Mouse (Mus musculus) ovary, postnatal 36 days (tissue): ENCODE data around the gene Tmem243.
"Not testable (repeated sequence)": the region's sequence is repeated elsewhere in the genome, so short reads cannot be mapped to it uniquely, and the experiment has no call there.

ENCODE experiments used
- DNase-seq: peaks from one replicate; pipeline ENCODE4 v3.0.0; 2022; ENCODE audit warnings: low spot score, mixed read lengths

Gene Tmem243

GRCm38 (mm10) chr5:9107296-9108089 is 7.0 kb downstream of the Tmem243 start:
- DNase-seq = no peak

- DNase-seq = no peak
These were observed 8.0 kb downstream of the Tmem243 start for GRCm38 (mm10) chr5:9108490-9108889.

GRCm38 (mm10) chr5:9109582-9109981 is 9.1 kb downstream of the Tmem243 start:
- DNase-seq = no peak

GRCm38 (mm10) chr5:9111285-9111684 is 10.8 kb downstream of the Tmem243 start:
- DNase-seq = no peak

- no peak for DNase-seq
These were observed 11.3 kb downstream of the Tmem243 start for GRCm38 (mm10) chr5:9111759-9112158.

GRCm38 (mm10) chr5:9114162-9114561 is 13.7 kb downstream of the Tmem243 start:
- DNase-seq = no peak

GRCm38 (mm10) chr5:9124134-9124533 is 23.7 kb downstream of the Tmem243 start:
- no peak for DNase-seq

- no peak for DNase-seq
These were observed 28.1 kb downstream of the Tmem243 start for GRCm38 (mm10) chr5:9128566-9128965.

GRCm38 (mm10) chr5:9131786-9132185 is 31.3 kb downstream of the Tmem243 start:
- DNase-seq = no peak

- no peak for DNase-seq
These were observed 35.1 kb downstream of the Tmem243 start for GRCm38 (mm10) chr5:9135588-9135987.

GRCm38 (mm10) chr5:9140724-9141123 is 40.3 kb downstream of the Tmem243 start:
- DNase-seq = no peak

- DNase-seq = no peak
These were observed 41.9 kb downstream of the Tmem243 start for GRCm38 (mm10) chr5:9142376-9142775.

- no peak for DNase-seq
These were observed 48.9 kb downstream of the Tmem243 start for GRCm38 (mm10) chr5:9149273-9149850.

- no peak for DNase-seq
These were observed 56.3 kb downstream of the Tmem243 start for GRCm38 (mm10) chr5:9156746-9157145.

GRCm38 (mm10) chr5:9157336-9157735 is 56.9 kb downstream of the Tmem243 start:
- no peak for DNase-seq

- no peak for DNase-seq
These were observed 60.5 kb downstream of the Tmem243 start for GRCm38 (mm10) chr5:9160831-9161455.

GRCm38 (mm10) chr5:9161456-9162041 is 61.1 kb downstream of the Tmem243 start, which contains the start of gene Dmtf1:
TSS of gene Dmtf1 (minus strand) at chr5:9161776.
- DNase-seq = peak; percentile 85

GRCm38 (mm10) chr5:9162088-9162487 is 61.6 kb downstream of the Tmem243 start:
- peak; percentile 6 for DNase-seq

GRCm38 (mm10) chr5:9163411-9163810 is 62.9 kb downstream of the Tmem243 start:
- DNase-seq = no peak

- DNase-seq = not testable (repeated sequence)
These were observed 64.7 kb downstream of the Tmem243 start for GRCm38 (mm10) chr5:9165151-9165550.

GRCm38 (mm10) chr5:9166366-9166765 is 65.9 kb downstream of the Tmem243 start:
- DNase-seq = no peak

GRCm38 (mm10) chr5:9169328-9170005 is 69.0 kb downstream of the Tmem243 start:
- DNase-seq = not testable (repeated sequence)
